Mouse (Mus musculus) brown adipose tissue, adult 24 weeks (tissue): ENCODE measurements at regions not wholly inside any gene's neighbourhood (a gene's known extent, or its start where the extent isn't known, plus 50 kb on each side); places are given as distances from the start of the nearest gene placed in this dataset.
A peak's percentile ranks its signal among the peaks of the same experiment; 100 is the strongest.
"Not testable (repeated sequence)": the region's sequence is repeated elsewhere in the genome, so short reads cannot be mapped to it uniquely, and the experiment has no call there.

Experiments
- H3K27ac ChIP-seq: fragments of 200-500 bp; replicated peaks from 2 replicates; pipeline ENCODE4 v1.5.1; 2012; ENCODE audit warnings: low read depth, mild to moderate bottlenecking, low read length
- H3K4me1 ChIP-seq: fragments of 200-500 bp; 2 replicates; pipeline ENCODE4 v1.6.1; 2012; ENCODE audit warnings: low read length, mixed read lengths; ENCODE audit not compliant: control insufficient read depth, insufficient read depth, insufficient read length
- H3K4me3 ChIP-seq: fragments of 200-500 bp; 2 replicates; pipeline ENCODE4 v1.5.1; 2012; ENCODE audit warnings: low read depth, mild to moderate bottlenecking, low read length, moderate library complexity; ENCODE audit not compliant: insufficient read depth

DNA sequence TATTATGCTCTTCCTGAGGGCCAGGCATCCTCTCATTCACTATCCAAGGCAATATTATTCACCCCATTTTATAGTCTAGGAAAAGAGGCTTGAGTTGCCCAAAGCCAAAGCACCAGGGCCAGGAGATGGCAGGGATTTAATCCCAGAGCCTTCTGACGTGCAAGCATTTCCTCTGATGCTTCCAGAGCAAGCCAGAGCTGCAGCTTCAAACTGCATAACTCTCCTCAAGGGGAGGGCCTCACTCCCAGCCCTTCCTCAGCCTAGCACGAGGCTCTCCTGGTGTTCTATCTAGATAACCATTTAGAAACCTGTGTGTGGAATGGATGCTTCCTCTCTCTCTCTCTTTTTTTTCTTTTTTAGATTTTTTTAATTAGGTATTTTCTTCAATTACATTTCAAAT lies 130.0 kb upstream of the Syt13 start:
- H3K27ac ChIP-seq, result no peak overlapping the region
- H3K4me1 ChIP-seq, result no peaks in the 10 kb centered on the region
- no peak overlapping the region for H3K4me3 ChIP-seq

DNA sequence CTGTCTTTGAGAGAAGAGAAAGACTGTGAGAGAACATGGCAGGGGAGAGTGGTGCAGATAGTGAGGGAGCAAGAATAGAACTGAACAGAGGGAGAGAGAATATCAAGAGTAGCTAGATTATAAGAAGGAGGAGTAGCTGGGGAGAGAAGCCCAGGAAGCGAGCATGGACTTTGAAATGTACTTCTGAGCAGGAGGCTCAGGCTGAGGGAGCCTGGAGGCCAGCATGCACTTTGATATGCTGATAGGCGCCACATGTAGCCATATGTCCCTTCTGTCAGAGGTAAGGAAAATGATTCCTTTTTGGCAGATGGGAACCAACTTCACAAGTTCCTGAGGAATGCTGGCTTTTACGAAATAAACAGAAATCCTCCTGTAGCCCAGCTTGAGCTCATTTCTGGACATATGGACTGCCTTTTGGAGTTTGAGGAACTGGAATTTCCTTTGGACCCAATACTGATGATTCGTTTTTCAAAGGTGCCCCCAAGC lies 126.9 kb upstream of the Syt13 start:
- Histone ChIP-seq H3K4me1 (no peaks in the 10 kb centered on the region), H3K27ac (no peak overlapping the region), H3K4me3 (no peak overlapping the region)

DNA sequence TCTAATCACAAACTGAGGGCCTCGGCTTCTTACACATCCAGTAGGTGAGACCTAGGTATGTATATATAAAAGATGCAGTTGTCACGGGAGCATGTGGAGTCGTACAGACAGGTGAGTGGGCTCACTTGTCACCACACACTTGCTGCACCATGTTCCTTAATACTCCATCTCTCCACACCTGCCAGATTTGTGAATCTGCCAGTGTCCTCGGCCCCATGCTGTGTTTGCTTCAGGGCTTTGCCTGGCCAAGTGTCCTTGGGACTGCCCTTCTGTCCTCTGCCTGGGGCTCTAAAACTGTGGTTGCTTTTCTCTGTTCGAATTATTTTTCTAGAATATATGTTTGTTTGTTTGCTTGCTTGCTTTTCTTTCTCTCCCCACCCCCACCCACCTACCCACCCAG lies 126.0 kb upstream of the Syt13 start:
- H3K27ac ChIP-seq, result no peak overlapping the region
- H3K4me1 ChIP-seq, result no peaks in the 10 kb centered on the region
- H3K4me3 ChIP-seq, result no peak overlapping the region

DNA sequence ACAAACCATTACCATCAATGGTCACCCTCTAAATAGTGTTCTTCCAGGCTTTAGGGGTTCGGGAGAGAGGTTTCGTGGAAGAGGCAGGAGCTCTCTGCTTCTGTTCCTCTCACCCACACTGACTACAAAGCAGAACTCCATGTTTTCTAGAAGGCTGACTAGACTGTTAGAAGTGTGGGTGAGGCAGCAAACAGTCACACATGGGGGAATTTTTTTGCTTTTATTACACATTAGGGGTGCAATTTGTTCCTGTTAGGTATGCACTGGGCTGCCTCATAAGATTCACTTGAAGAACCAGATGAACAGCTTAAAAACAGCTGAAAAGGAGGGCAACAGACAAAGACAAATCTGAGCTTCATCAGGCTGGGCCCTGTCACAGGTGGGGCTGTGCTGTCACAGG lies 124.5 kb upstream of the Syt13 start:
- no peak overlapping the region for H3K27ac ChIP-seq
- H3K4me3 ChIP-seq, result no peak overlapping the region
- H3K4me1 ChIP-seq, result no peaks in the 10 kb centered on the region

DNA sequence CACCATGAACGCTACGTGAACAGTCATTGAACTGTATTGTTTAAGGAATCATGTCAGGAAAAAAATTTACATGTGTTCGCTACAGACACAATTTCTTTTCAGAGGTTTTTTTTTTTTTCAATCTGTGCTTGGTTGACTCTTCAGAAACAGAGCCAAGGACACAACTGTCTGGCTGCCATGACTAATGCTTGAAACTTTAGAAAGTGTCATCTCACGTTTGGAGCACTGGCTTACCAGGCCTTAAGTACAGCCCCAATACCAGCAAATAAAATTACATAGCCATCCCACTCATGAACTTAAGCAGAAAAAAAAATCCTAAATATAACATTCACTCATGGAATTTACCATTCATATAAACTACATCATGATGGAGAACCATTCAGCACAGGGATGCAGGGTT lies 115.1 kb upstream of the Syt13 start:
- no peak overlapping the region for H3K4me3 ChIP-seq
- no peak overlapping the region for H3K27ac ChIP-seq
- peaks cover 3% of the 10 kb centered on the region; the same call in 1 of the 2 replicates for H3K4me1 ChIP-seq

DNA sequence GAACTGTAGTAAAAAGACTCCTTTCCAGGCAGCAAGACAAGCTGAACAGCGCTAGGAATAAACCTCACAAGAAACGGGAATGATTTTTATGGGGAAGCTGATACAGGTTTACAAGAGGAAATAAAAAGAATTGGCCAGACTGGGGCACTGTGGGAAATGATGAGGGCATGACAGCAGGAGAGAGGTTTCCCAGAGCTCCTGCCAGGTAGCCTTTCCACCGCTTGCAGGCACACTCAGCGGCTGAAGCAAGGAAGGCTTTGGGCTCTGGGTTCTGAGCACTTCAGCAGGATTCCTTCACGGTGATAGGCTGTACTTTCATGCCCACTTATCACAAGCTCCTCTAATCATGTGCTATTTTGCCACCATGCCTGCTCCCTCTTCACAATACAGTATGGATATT lies 114.2 kb upstream of the Syt13 start:
- Histone ChIP-seq H3K4me3 (no peak overlapping the region), H3K27ac (no peak overlapping the region), H3K4me1 (peaks cover 9% of the 10 kb centered on the region; the same call in 1 of the 2 replicates)

DNA sequence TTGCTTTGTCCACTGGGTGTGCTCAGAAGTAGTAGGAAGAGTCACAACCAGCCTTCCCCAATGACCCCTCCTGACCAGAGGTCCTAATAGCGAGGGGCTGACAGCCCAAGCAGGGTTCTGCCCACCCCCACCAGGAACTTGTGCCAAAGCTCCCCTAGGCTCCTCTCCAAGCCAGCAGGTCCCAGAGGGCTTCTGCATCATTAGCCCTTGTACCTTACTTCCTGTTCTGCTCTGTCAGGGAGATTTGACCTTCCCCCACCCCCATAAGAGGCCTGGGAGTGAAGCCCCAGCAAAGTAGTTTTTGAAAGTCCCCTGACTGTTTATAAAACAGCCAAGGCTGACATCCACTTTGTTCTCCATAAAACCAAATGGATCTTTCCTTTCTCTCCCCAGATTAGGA lies 110.0 kb upstream of the Syt13 start:
- no peak overlapping the region for H3K27ac ChIP-seq
- H3K4me3 ChIP-seq, result no peak overlapping the region
- H3K4me1 ChIP-seq, result peaks cover 15% of the 10 kb centered on the region

DNA sequence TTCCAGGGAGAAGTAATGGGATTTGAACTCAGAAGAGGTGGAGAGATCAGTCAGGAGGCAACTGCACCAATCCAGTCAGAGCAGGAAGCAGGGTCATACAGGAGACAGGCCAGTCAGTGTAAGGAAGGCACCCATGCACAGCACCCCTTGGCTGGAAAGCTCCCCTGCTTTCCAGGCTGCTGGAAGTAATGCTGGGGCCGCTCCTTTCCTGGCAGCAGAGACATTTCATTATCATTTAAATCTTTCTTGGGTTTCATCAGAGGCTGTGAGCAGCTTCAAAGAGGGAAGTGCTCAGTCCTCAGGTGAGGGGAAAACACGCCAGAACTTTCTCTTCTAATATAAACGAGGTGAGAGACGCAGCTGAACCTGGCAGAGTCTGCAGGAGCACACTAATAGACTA lies 109.1 kb upstream of the Syt13 start:
- Histone ChIP-seq H3K27ac (no peak overlapping the region), H3K4me3 (no peak overlapping the region), H3K4me1 (peaks cover 15% of the 10 kb centered on the region)

DNA sequence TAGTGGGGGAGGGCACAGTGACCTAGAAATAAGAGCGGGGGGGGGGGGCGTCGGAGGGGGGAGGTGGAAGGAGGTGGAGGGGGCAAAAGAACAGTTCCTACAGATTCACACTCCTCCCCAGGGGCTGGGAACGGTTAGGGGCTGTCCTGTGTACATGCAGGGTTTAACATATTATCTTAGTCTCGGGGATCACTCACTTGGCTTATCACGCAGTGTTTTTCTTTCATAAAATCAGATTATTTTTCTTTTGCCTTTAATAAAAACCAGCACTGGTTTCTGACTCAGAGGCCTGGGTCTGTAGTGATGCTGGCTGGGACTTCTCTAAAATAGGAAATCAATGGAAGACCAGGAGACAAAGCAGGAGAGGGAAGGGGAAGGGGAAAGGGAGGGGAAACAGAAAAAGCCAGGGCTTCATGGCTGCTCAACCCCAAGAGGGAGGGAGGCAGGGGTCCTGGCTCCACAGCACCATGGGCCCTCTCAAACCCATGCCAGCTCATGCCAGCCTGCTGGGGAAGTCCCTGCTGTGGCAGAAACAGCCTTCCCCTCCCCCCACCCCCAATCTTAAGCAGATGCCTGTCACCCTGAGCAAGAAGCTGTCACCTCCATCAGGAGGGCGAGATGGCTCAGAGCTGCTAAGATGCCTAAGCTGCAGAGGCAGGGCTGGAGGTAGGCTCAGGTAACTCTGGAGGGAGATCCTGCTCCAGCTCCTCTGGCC lies 108.3 kb upstream of the Syt13 start:
- no peak overlapping the region for H3K27ac ChIP-seq

DNA sequence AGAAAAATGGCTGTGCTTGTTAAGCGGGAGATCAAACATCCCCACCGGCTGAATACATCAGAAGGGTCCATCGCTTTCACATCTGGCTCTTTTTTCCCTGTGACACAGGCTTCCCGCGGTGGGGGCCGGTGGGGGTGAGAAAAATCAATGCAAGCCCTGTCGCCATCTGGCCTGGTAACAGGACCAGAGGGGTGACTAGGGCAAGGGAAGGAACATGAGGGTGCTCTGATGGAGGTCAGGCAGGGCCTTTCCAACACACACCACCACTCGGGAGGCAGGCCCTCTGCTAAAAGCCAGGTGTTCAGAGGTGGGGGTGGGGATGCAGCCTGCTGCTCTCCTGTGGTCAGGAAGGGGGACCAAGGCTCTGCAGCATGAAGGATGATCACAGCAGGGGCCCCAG lies 107.5 kb upstream of the Syt13 start:
- H3K4me1 ChIP-seq, result peaks cover 15% of the 10 kb centered on the region
- no peak overlapping the region for H3K4me3 ChIP-seq
- H3K27ac ChIP-seq, result no peak overlapping the region

More for the DNA sequence above, 108.3 kb upstream of the Syt13 start:
- Histone ChIP-seq H3K4me1 (peaks cover 15% of the 10 kb centered on the region), H3K4me3 (no peak overlapping the region)

DNA sequence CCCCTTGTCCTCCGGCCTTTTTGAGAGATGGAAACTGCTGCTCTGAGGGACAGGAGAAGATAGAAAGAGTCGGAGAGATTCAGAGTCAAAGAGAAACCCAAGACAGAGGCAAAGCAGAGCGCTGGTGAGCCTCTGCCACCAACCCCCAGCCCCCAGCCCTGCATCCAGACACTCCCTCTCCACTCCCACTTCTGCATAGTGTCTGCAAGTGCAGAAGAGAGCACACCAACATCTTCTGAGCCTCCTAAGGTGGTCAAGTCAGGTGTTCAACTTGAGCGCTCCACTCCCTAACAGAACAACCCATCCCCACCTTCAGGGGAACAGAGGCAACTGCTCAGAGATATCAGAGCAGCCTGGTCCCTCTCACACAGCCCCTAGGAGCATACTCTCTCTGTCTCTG lies 106.8 kb upstream of the Syt13 start:
- Histone ChIP-seq H3K4me1 (peaks cover 15% of the 10 kb centered on the region), H3K27ac (no peak overlapping the region), H3K4me3 (no peak overlapping the region)

DNA sequence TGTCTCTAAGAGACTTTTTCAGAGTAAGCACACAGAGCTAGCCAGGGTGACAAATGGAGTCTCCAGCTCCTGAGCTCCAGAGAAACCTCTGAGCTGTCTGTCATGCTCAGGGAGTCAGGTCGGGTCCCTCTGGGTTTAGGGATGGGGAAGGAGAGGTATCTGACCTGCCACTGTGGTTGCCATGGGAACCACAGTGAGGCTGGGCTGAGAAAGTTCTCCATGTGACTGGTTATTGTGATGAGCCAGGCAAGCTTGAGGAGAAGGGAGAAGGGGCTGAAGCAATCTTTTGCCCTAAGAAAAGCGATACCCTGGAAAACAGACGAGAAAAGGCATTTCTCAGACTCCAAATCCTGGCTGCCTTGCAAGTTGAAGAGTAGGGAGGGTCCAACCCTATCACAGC lies 105.7 kb upstream of the Syt13 start:
- H3K4me1 ChIP-seq, result peaks cover 24% of the 10 kb centered on the region
- H3K4me3 ChIP-seq, result no peak overlapping the region
- no peak overlapping the region for H3K27ac ChIP-seq

DNA sequence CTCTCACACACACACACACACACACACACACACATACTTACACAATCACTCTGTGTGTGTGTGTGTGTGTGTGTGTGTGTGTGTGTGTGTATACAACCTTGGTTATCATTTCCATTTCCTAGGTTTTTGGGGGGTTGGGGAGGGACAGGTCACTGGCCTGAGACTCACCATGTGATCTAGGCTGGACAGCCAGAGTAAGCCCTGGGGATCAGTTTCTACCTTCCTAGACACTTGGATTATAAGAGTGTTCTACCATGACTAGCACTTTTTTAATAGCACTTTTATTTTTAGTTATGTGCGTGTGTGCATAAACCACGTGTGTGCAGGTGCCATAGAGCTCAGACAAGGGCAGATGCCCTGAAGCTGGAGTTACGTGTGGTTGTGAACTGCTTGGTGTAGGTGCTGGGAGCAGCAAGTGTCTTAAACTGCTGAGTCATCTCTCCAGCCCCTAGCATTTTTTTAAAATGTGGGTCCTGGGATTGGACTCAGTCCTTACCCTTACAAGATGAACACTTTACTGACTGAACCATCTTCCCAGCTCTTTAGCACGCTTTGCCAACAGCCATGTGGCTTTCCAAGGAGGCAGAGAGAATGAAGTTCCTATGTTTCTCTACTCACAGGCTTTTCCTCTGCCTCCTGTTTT lies 105.1 kb upstream of the Syt13 start:
- Histone ChIP-seq H3K27ac (no peak overlapping the region), H3K4me1 (peaks cover 24% of the 10 kb centered on the region), H3K4me3 (no peak overlapping the region)

DNA sequence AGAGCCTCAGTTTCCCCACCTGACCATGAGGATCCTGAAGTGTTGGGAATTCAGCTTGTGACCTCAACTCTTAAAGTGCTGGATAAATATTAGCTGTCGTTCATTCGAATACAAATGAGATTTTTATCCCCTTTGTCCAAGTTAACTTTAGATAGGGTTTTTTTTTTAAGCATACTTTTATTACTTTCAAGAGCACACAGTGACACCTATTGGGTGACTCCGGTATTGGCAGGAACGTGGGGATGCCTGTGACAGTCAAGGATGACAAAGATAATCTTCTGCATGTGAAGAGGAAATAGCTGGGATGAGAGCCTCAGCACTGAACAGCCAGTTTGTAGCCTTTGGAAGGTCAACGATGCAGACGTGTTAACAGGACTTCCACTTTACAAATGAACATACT lies 103.9 kb upstream of the Syt13 start:
- H3K4me1 ChIP-seq, result peaks cover 15% of the 10 kb centered on the region
- H3K27ac ChIP-seq, H3K4me3 ChIP-seq: not testable (repeated sequence)

DNA sequence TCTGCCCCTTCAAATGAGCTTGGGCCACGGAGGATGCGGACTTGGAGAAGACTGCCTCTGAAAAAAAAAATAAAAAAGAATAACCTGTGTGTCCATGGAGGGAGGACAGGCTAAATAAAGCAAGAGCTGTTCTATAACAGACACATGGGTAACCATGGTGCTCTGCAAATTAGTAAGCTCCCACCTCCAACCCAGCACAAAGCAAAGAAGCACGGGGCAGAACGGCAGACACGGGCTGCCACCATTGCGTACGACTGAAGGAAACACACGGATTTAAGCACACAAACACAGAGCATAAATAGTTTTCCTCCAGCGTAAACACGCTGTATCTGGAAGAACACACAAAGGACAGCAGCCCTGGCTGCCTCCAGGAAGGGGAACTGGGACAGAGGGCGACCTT lies 101.9 kb upstream of the Syt13 start:
- H3K27ac ChIP-seq, result peak overlapping the region; percentile 3; the same call in 1 of the 2 replicates
- no peak overlapping the region for H3K4me3 ChIP-seq
- H3K4me1 ChIP-seq, result peaks cover 11% of the 10 kb centered on the region; the same call in 1 of the 2 replicates

DNA sequence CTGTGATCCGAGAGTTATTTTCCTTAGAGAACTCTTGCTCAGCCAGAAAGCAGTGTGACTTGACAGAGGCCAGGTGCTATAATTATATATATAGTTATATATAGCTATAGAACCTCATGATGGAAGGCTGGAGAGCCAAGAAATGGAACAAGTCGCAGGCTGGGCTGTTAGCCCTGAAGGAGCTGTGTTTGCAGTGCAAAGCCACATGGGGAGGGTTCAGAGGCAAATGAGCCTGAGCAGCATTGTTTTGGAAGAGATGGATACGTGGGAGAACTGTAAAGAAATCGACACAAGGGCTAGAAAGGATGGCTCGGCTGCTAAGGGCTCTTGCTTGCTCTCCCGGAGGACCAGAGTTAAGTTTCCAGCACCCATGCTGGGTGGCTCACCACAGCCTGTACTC lies 95.3 kb upstream of the Syt13 start:
- no peak overlapping the region for H3K4me3 ChIP-seq
- H3K4me1 ChIP-seq, result no peaks in the 10 kb centered on the region
- H3K27ac ChIP-seq, result no peak overlapping the region
